Mouse (Mus musculus) forebrain, embryonic 11.5 days (tissue): ENCODE measurements around the gene Cyp2b23. TPM values are rescaled to one million over a fixed set of nuclear protein-coding genes. Genes with fewer than 3 reads are reported as not detected.

Source experiments
- polyA plus RNA-seq: library from polyadenylated mRNA; unstranded; fragments of >200 nt; fragmentation: Nextera tagmentation; extraction: Ambion mirVana; gene quantifications from 2 replicates; pipeline ENCODE4 v1.2.1, GENCODE M21; 2014

The Cyp2b23 gene
- polyA plus RNA-seq, 1 experiment from 2014 or later: not detected

Other genes starting within 250 kb of the Cyp2b23 start
- gene Nlrp9a, start 151.4 kb downstream of the Cyp2b23 start, polyA plus RNA-seq: not detected in 2 replicates
- gene Vmn1r185, start 68.0 kb downstream of the Cyp2b23 start, polyA plus RNA-seq: not detected in 2 replicates
- 0.09 TPM in 1 of 2 replicates, not detected in the other for gene Cyp2b19, start 70.7 kb upstream of the Cyp2b23 start, polyA plus RNA-seq
- gene Cyp2g1, start 122.5 kb upstream of the Cyp2b23 start, polyA plus RNA-seq: not detected in 2 replicates
- not detected in 2 replicates for gene Cyp2a5, start 148.9 kb upstream of the Cyp2b23 start, polyA plus RNA-seq